Mouse (Mus musculus) lung, adult 10 weeks (tissue): Measurements from ENCODE around the gene Zscan22. TPM values are rescaled to one million over a fixed set of nuclear protein-coding genes. Genes with fewer than 3 reads are reported as not detected.

ENCODE experiments used
- polyA plus RNA-seq: library from polyadenylated mRNA; stranded (reverse); fragments of 350-450 nt; fragmentation: Illumina TruSeq; extraction: RNeasy Lipid Tissue Mini Kit (QIAGEN cat#74804); gene quantifications from one replicate; pipeline ENCODE4 v1.2.3, GENCODE M21; 2014; ENCODE audit warnings: low read depth, low replicate concordance; ENCODE audit not compliant: insufficient read depth

Zscan22 gene
- polyA plus RNA-seq, result 4.5 TPM

DNA sequence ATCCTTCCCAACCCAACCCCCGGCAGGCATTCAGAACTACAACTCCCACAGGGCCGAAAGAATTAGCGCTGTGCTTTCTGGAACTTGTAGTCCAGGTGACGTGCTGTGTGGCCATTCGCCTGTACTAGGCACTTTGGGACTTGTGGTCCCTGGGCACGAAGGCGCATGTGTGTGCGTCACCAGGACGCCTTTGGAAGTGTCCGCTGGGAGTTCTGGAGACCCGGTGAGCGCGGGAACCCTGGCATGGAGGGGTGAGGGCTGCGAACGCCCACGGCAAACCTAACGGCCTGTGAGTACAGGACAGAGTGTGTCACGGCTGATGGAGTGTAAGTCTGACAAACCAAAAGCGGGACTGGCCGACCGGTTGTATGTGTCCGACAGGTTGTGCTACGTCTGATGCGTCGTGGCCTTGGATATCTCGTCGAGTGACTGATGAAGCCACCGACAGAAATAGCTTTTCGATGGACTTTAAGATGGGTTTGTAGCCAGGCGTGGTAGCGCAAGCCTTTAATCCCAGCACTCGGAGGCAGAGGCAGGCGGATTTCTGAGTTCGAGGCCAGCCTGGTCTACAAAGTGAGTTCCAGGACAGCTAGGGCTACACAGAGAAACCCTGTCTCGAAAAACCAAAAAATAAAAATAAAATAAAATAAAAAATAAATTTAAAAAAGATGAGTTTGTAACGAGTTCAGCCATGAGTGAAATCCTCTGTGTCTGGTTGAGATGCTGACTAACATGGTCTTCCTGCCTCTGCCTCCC lies at the start of gene Zscan22:
TSS of gene Zscan22 (plus strand) at position 161 of the 756 bp plus-strand sequence.

GRCm38 (mm10) chr7:12880911-12881660 lies 16.5 kb upstream of the Zscan22 start, which contains the start of gene Zfp128:
Gene Zfp128 (plus strand): TSS chr7:12881177.

DNA sequence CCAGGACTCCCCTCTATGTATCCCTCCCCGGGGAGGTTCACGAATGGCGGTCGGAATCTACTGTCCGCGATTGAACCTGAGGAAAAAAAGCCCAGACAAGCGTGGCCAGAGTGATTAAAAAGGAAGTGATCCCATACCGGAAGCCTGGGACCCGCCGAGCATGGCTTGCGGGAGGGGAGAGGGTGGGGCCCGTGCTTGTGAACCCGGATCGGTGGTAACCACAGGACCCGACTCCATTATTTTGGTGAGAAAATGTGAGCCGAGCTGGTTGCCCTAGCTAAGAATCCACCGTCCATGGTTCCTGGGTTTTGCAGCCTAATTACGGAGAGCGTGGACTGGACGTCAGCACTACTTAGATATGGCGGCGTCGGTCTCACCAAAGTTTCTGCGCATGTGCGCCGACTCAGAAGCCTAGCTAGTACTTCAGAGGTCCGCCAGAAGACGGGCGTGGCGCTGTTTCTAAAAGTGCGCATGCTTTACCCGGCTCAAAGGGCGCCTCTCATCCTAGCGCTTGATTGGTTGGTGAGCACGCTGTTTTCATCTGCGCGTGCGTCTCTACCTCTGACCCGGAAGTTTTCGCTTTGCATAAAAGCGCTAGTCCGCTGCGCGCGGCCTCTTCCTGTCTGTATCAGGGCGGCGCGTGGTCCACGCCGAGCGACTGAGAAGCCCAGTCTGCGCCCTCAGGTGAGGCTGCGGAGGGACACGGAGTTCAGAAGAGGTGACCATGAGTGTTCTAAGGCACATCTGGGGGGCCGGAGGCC lies 24.3 kb downstream of the Zscan22 start, which contains the start of gene Rps5:
TSS of gene Rps5 (plus strand) at position 586 of the 761 bp plus-strand sequence.

DNA sequence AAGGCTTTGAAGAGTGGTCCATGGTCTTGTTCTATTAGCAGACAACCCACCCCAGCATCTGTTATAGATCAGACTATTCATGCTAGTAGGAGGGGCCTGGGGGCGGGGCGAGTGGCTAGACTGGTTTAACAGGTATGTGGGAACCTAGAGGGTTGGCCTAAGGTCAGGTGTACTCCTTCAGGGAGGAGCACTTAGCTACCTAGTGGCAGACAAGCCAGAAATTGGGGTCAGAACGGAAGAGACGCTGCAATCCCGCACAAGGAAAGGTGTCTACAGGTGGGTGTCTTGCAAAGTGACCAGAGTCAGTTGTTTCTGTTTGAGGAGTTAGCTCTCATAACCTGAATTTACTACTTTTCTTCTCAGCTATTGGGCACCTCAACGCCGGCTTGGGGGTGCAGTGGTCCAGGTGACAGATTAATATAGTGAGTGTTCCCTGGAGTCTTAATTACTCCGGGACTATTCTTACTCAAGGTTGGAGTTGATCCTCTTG lies 29.6 kb downstream of the Zscan22 start, which contains the start of gene Rnf225:
TSS of gene Rnf225 (plus strand) at position 226 of the 490 bp plus-strand sequence.

Other genes starting within 250 kb of the Zscan22 start
- gene Vmn2r55, start 212.8 kb upstream of the Zscan22 start, polyA plus RNA-seq, result not detected
- not detected for gene Vmn2r56, start 162.8 kb upstream of the Zscan22 start, polyA plus RNA-seq
- 0.95 TPM for gene Zscan18, start 94.2 kb upstream of the Zscan22 start, polyA plus RNA-seq
- gene Zfp329, start 79.0 kb upstream of the Zscan22 start, polyA plus RNA-seq, result 3.1 TPM
- 15.9 TPM for gene Zfp110, start 63.1 kb upstream of the Zscan22 start, polyA plus RNA-seq
- gene Zfp128, start 16.6 kb upstream of the Zscan22 start, polyA plus RNA-seq, result 1.5 TPM
- 1,656 TPM for gene Rps5, start 24.5 kb downstream of the Zscan22 start, polyA plus RNA-seq
- 0.42 TPM for gene Rnf225, start 29.6 kb downstream of the Zscan22 start, polyA plus RNA-seq
- 3.4 TPM for gene Zfp324, start 68.0 kb downstream of the Zscan22 start, polyA plus RNA-seq
- 2.4 TPM for gene Zfp446, start 80.0 kb downstream of the Zscan22 start, polyA plus RNA-seq
- 0.10 TPM for gene Slc27a5, start 100.4 kb downstream of the Zscan22 start, polyA plus RNA-seq
- gene Trim28, start 101.3 kb downstream of the Zscan22 start, polyA plus RNA-seq, result 98.9 TPM
- 8.1 TPM for gene Zbtb45, start 112.2 kb downstream of the Zscan22 start, polyA plus RNA-seq
- 264 TPM for gene Chmp2a, start 137.0 kb downstream of the Zscan22 start, polyA plus RNA-seq
- gene Ube2m, start 140.5 kb downstream of the Zscan22 start, polyA plus RNA-seq, result 97.8 TPM
- 0.27 TPM for gene Mzf1, start 156.9 kb downstream of the Zscan22 start, polyA plus RNA-seq
- gene Vmn1r85, start 197.4 kb downstream of the Zscan22 start, polyA plus RNA-seq, result not detected
- gene Vmn1r86, start 222.1 kb downstream of the Zscan22 start, polyA plus RNA-seq, result not detected
- gene Vmn1r87, start 242.3 kb downstream of the Zscan22 start, polyA plus RNA-seq, result not detected